Mouse (Mus musculus) spleen, adult 12 weeks (tissue): ENCODE data around the gene Rnf31.

ENCODE experiments used
- DNase-seq: peaks from one replicate; pipeline ENCODE4 v3.0.0; 2022; ENCODE audit warnings: low spot score

Gene Rnf31

GRCm38 (mm10) chr14:55591331-55591891 lies at the start of gene Rnf31:
TSS of gene Rnf31 (plus strand) at chr14:55591708.
- DNase-seq: peak; percentile 87

DNA sequence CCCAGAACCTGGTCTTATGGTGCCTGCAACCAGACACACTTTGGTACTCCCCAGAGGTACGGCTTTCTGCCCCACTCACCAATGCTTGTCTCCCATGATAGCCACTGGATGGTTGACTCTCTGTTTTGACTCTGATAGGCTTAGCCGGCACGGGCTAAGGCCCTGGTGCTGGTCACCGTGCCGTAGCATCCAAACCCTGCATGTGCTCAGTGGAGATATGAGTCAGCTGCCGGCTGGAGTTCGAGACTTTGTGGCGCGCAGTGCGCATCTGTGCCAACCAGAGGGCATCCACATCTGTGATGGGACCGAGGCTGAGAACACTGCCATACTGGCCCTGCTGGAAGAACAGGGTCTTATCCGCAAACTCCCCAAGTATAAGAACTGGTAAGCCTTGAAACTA lies 49.2 kb upstream of the Rnf31 start:
- peak; percentile 69 for DNase-seq

DNA sequence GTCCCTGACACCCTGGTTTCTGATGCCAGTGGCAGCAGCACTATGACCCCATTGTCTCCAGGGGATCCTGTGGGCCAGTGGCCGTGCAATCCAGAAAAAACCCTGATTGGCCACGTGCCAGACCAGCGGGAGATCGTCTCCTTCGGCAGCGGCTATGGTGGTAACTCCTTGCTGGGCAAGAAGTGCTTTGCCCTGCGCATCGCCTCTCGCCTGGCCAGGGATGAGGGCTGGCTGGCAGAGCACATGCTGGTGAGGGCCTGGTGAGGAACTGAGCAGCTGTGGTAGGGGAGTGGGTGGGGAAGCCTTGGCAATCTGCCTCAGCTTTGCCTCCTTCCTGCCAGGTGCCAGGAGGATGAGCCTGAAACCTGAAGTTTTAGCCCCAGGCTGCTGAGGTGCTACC lies 47.2 kb upstream of the Rnf31 start:
- DNase-seq: no peak

GRCm38 (mm10) chr14:55550191-55550590 lies 41.3 kb upstream of the Rnf31 start:
- no peak for DNase-seq

GRCm38 (mm10) chr14:55551347-55551746 lies 40.2 kb upstream of the Rnf31 start:
- DNase-seq: no peak

- DNase-seq: no peak
These were observed 39.7 kb upstream of the Rnf31 start for GRCm38 (mm10) chr14:55551794-55552193.

GRCm38 (mm10) chr14:55554635-55555034 lies 36.9 kb upstream of the Rnf31 start:
- DNase-seq: no peak

GRCm38 (mm10) chr14:55555788-55556187 lies 35.7 kb upstream of the Rnf31 start:
- no peak for DNase-seq

DNA sequence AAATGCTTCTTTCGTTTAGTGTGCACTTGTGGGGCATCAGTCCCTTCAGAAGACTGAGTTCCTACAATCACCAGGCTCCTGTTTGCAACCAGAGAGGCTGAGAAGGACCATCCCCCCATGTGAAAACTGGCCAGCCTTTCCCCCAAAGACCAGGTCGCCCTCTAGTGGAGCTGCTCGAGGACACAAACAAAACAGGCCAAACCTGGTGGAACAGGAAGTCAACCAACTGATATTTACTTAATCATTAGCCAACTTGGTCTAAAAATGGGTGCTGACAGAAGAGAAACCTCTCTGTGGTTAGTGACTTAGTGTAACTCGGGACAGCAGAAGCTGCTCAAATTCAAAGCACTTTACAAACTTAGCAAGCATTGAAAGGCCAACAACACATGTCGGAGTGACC lies 34.5 kb upstream of the Rnf31 start:
- DNase-seq: peak; percentile 66

GRCm38 (mm10) chr14:55557587-55557986 lies 33.9 kb upstream of the Rnf31 start:
- no peak for DNase-seq

DNA sequence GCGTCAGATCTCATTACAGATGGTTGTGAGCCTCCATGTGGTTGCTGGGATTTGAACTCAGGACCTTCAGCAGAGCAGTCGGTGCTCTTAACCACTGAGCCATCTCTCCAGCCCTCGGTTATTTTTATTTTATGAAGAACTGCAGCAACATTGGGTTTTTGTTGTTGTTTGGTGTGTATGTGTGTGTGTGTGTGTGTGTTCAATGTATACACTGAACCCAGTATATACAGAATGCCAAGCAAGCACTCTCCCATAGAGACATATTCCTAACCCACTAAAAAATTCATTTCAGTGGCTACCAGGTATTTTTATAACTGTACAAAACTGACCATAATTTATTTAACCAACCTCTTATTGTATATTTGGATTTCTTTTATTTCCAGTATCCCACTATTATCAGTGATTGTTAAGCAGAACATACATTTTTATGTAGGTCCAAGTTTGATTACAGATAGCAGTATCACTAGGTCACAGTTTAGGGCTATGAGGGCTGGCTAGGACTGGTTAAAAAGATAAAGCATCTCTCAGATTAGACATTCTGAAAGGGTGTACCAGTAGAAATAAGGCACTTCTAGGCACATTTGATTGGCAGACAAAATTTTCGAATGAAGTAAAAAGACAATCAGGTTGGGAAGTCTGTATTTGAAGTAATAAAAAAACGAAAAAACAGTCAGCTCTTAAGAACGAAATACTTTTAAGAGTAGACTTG lies 32.6 kb upstream of the Rnf31 start:
- no peak for DNase-seq

- peak; percentile 86 for DNase-seq
These were observed 31.7 kb upstream of the Rnf31 start, which contains the start of gene Dcaf11 for GRCm38 (mm10) chr14:55559799-55560201. TSS of gene Dcaf11 (plus strand) at chr14:55560006.

GRCm38 (mm10) chr14:55560202-55561073 lies 31.1 kb upstream of the Rnf31 start, which contains the start of gene A730061H03Rik:
TSS of gene A730061H03Rik (minus strand) at chr14:55560406.
- peak; percentile 98 for DNase-seq

DNA sequence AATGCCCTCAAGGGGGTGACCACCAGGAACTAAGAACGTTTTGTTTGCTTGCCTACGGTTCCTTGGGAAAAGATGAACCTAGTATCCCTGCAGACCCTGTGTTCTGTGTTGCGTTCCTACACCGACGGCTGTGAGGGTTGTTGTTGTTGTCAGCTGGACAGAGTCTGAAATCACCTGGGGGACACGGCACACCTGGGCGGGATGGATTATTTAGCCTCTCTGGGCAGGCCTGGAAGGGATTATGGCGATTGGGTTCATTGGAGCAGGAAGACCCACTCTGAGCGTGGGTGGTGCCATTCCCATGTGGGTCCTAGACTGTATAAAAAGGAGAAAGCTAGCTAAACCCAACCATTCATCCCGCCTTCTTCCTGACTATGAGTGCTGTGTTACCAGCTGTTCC lies 29.6 kb upstream of the Rnf31 start:
- DNase-seq: no peak

DNA sequence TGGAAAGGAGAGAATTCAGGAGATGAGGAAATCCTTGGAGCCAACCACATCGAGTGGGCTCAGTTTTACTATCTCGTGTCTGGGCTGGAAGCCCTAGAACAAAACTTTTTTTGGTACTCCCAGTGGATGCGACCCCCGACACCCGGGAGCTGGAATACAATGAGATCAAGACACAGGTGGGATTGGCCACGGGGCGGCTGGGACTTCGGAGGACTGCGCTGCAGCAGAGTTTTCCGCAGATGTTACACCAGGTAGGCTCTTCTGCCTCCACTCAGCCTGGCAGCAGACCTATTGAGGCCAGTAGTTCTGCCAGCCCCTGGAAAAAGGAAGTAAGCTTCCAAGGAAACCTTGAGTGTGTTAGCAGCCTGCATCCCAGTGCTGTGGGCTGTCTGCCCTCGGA lies 28.3 kb upstream of the Rnf31 start:
- DNase-seq: no peak

DNA sequence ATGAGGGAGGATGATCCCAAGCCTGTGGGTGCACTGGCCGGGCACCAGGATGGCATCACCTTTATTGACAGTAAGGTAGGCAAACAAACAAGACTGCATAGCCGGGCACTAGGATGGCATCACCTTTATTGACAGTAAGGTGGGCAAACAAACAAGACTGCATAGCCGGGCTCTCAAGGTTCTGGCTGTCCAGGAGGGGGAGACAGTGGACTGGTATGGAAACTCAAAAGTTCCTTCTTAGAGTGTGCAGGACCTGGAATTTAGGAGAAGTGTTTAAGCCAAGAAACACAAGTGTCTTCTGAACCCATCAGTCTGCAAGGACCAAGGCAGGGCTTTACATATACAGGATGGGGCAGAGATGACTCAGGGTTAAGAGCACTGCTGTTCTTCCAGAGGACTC lies 25.8 kb upstream of the Rnf31 start:
- DNase-seq: no peak

DNA sequence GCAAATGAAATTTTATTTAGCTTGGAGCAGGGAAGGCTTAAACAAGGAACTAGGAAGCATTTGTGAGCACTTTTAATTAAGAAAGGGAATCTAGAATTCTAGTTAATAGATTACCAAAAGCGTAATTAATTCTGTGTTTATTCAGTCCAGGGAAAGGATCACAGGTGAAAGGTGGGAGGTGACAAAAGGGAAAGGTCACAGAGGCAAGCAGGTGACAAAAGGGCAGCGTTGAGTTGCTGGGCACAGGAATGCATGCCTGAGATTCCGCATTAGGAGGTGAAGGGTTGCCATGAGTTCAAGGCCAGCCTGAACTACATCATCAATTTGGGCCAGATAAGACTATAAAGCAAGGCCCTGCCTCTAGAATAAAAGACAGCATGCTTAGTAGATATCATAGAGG lies 24.0 kb upstream of the Rnf31 start:
- no peak for DNase-seq

DNA sequence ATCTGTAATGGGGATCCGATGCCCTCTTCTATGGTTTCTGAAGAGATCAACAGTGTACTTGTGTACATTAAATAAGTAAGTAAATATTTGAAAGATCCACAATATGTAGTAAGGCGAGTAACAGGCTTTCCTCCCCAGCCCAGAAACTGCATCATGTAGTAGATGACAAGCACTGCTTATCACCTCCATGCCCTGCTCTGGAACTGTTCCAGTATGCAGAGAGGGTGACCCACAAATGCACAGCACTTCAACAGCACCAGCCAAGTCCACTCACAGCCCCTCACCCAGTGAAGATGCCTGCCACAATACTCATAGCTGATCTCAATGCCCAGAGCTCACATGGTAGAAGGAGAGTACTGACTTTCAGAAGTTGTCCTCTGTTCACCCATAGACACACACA lies 20.9 kb upstream of the Rnf31 start:
- DNase-seq: no peak

DNA sequence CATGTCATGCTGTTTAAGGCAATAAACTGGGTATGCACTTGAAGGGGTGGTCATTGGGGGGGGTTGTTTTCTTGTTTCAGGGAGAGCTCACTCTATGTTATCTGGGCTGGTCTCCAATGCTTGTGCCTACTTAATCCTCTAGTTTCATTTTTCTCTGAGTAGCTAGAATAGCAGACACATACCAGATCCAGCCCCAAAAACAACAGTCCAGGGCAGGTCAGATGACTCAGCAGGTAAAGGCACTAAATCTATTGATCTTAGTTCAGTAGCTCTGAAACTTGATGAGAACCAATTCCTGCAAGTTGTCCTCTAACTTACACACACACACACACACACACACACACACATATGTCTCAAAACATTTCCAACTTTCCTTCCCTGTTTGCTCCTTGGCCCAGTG lies 19.7 kb upstream of the Rnf31 start:
- DNase-seq: no peak

- no peak for DNase-seq
These were observed 16.2 kb upstream of the Rnf31 start, which contains the start of gene Fitm1 for GRCm38 (mm10) chr14:55575302-55575701. TSS of gene Fitm1 (plus strand) at chr14:55575617.

GRCm38 (mm10) chr14:55575711-55576110 lies 15.8 kb upstream of the Rnf31 start:
- DNase-seq: no peak

DNA sequence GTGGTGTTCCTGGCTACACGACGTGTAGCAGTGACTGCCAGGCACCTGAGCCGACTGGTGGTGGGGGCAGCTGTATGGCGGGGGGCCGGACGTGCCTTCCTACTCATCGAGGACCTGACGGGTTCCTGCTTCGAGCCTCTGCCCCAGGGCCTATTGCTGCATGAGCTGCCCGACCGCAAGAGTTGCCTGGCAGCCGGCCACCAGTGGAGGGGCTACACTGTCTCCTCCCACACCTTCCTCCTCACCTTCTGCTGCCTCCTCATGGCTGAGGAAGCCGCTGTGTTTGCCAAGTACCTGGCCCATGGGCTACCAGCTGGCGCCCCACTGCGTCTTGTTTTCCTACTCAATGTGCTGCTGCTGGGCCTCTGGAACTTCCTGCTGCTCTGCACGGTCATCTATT lies 15.1 kb upstream of the Rnf31 start:
- DNase-seq: no peak
